Mouse (Mus musculus) lung, adult 2 months (tissue): ENCODE measurements around the gene Ces1h. TPM values are rescaled to one million over a fixed set of nuclear protein-coding genes. Genes with fewer than 3 reads are reported as not detected.
A peak's percentile ranks its signal among the peaks of the same experiment; 100 is the strongest.

ENCODE experiments used
- DNase-seq: peaks from one replicate; pipeline ENCODE4 v3.0.0; 2022
- H3K4me1 ChIP-seq: fragments of 200-500 bp; 2 replicates; pipeline ENCODE4 v1.6.1; 2011; ENCODE audit warnings: low read length; ENCODE audit not compliant: control insufficient read depth, insufficient read depth
- H3K4me3 ChIP-seq: fragments of 200-500 bp; replicated peaks from 2 replicates; pipeline ENCODE3; 2011; ENCODE audit warnings: low read depth, mild to moderate bottlenecking, control low read depth, low read length; ENCODE audit errors: extremely low read depth
- CTCF ChIP-seq: fragments of 200-500 bp; IDR thresholded peaks from 2 replicates; pipeline ENCODE4 v1.5.1; 2011; ENCODE audit warnings: mild to moderate bottlenecking, low read length, control low read depth; ENCODE audit not compliant: insufficient read depth
- POLR2A ChIP-seq: fragments of 200-500 bp; IDR thresholded peaks from 2 replicates; pipeline ENCODE4 v1.6.1; 2011; ENCODE audit warnings: low read depth, mild to moderate bottlenecking, control low read depth, low read length, borderline replicate concordance; ENCODE audit errors: extremely low read depth
- WGBS: fragments of 180-500 bp; shearing (Covaris S2); methylation state at CpG from one replicate; pipeline ENCODE4 v1.1.7; 2018; 5-methylcytosine and 5-hydroxymethylcytosine counted together
- polyA plus RNA-seq: library from polyadenylated mRNA; depleted of rRNA; stranded (reverse); fragments of >200 nt; gene quantifications from 2 replicates; pipeline ENCODE4 v1.2.3, GENCODE M21; 2012; rRNA removed

Gene Ces1h
- polyA plus RNA-seq, 1 experiment, result 8.6 TPM

- H3K4me1 ChIP-seq, result peaks cover under 1% of the 10 kb centered on the region
- DNase-seq, result no peak
- TF ChIP-seq POLR2A (no peak), CTCF (no peak)
- H3K4me3 ChIP-seq, result no peak within 1 kb of the TSS
- WGBS, result 30% methylated on average over 3 of the region's 3 CpGs
These were observed 42.3 kb downstream of the Ces1h start, which contains the start of gene Ces1g for GRCm38 (mm10) chr8:93337207-93337606. Gene Ces1g, minus strand, starts transcription at chr8:93337308.

DNA sequence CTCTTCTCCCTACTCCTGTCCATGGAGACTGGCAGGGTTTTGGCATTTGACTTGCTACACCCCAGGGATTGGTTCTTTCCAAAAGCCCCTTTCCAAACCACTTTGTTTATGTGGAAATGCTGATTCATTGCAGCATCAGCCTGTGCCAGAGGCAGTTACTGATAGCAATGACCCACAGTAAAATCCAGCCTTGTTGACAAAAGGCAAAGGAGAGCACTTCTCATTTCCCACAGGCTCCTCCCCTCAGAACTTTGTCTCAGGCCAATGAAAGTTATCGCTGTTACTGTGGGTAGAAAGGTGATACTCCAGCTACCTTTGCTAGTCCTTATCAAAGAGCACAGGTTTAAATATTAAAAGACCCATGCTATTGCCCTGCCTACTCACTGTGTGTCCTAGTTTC, 46.8 kb downstream of the Ces1h start:
- DNase-seq, result peak; percentile 19
- 62% methylated on average over 1 of the region's 1 CpGs for WGBS
- TF ChIP-seq POLR2A (no peak), CTCF (no peak)
- no peak overlapping the region for H3K4me3 ChIP-seq
- H3K4me1 ChIP-seq, result peaks cover 2% of the 10 kb centered on the region

GRCm38 (mm10) chr8:93331151-93331550, 48.4 kb downstream of the Ces1h start:
- Histone ChIP-seq H3K4me1 (peaks cover 2% of the 10 kb centered on the region), H3K4me3 (no peak overlapping the region)
- 91% methylated on average over 2 of the region's 2 CpGs for WGBS
- DNase-seq, result no peak
- no peak for TF ChIP-seq CTCF
- TF ChIP-seq POLR2A, result no peak

DNA sequence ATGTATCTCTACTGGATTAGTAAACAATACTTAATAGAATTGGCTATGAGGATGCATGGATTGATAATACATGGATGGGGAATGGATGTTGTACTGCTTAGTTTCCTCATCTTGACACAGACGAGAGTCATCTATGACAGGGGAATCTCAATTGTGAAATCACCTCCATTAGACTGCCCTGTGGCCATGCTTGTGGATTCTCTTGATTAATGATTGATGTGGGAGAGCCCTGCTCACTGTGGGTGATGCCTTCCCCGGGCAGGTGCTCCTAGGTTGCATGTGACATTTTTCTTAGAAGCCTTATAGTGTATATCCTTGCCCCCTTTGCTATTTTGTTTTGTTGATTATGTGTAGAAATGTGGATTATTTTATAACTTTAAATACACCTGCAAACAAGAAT, 54.4 kb downstream of the Ces1h start:
- Histone ChIP-seq H3K4me3 (no peak overlapping the region), H3K4me1 (no peaks in the 10 kb centered on the region)
- 58% methylated on average over 2 of the region's 2 CpGs for WGBS
- no peak for TF ChIP-seq POLR2A
- no peak for TF ChIP-seq CTCF
- DNase-seq, result no peak

- TF ChIP-seq CTCF (no peak), POLR2A (no peak)
- Histone ChIP-seq H3K4me1 (no peaks in the 10 kb centered on the region), H3K4me3 (no peak overlapping the region)
- 70% methylated on average over 2 of the region's 2 CpGs for WGBS
- DNase-seq, result no peak
These were observed 62.5 kb downstream of the Ces1h start for GRCm38 (mm10) chr8:93317031-93317430.

- Histone ChIP-seq H3K4me1 (no peaks in the 10 kb centered on the region), H3K4me3 (no peak overlapping the region)
- DNase-seq, result no peak
- TF ChIP-seq POLR2A (no peak), CTCF (no peak)
- 70% methylated on average over 2 of the region's 2 CpGs for WGBS
These were observed 64.0 kb downstream of the Ces1h start for GRCm38 (mm10) chr8:93315557-93315956.

Other genes starting within 250 kb of the Ces1h start
- 0.22 and 0.34 TPM in 2 replicates for gene Ces1c, start 248.4 kb downstream of the Ces1h start, polyA plus RNA-seq
- gene Ces1d, start 181.9 kb downstream of the Ces1h start, polyA plus RNA-seq, result 654 and 895 TPM in 2 replicates
- 4.3 and 8.1 TPM in 2 replicates for gene Ces1e, start 150.1 kb downstream of the Ces1h start, polyA plus RNA-seq
- 2.8 and 4.0 TPM in 2 replicates for gene Ces1f, start 100.0 kb downstream of the Ces1h start, polyA plus RNA-seq
- 1.7 and 2.4 TPM in 2 replicates for gene Ces1g, start 42.4 kb downstream of the Ces1h start, polyA plus RNA-seq
- not detected in 2 replicates for gene Ces5a, start 156.1 kb upstream of the Ces1h start, polyA plus RNA-seq